Mouse (Mus musculus) erythroblast, embryonic 14.5 days (primary cell): ENCODE measurements around the gene Rsph3a.

ENCODE experiments used
- GATA1 ChIP-seq: IDR thresholded peaks from 2 replicates; pipeline ENCODE4 v1.6.1; 2012; ENCODE audit warnings: low read length, inconsistent platforms, mixed read lengths
- TAL1 ChIP-seq: IDR thresholded peaks from 3 replicates; pipeline ENCODE4 v1.6.1; 2012; ENCODE audit warnings: low read length, inconsistent platforms, mixed read lengths

- no peak for TF ChIP-seq GATA1
- TF ChIP-seq TAL1 = no peak
Observed at GRCm38 (mm10) chr17:7929279-7929678, 16.1 kb upstream of the Rsph3a start.
